14 mouse cellular contexts compared by ENCODE assay signal in the genomic region with DNA sequence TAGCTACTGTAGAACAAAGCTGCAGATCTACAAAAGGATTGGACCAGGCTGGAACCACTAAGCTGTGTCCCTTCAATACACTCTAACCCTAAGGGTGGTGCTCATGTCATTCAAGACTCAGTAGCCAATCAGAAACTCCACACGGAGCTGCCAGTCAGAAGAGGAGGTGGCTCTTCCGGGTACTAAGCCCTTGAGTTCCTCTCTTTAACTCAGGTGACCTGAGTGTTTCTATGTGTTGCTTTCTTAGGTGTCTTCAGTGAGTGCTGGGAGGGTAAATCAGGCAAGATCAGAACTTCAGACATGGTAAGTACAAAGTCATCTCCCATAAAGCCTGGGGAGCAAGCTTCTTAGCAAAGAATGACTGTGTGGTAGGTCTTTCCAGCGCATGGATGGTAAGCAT. TPM values are rescaled to one million over a fixed set of nuclear protein-coding genes. Genes with fewer than 3 reads are reported as not detected.
"Had no signal": no experiment of that assay in that cellular context is flagged by ENCODE, and none has a peak within 500 bp of the region (broad histone marks: within the 10 kb centered on the region; RNA-seq: fewer than 3 reads in every experiment).

A gene (plus strand): TSS at position 301 of the 400 bp plus-strand sequence.

RNA-seq across cellular contexts. Expression of the gene that starts here (rescaled TPM):
- total RNA-seq: neutrophil, adult 5-6 weeks had no signal
- polyA plus RNA-seq: neural tube, embryonic 13.5 days; neural tube, embryonic 14.5 days; neural tube, embryonic 15.5 days; small intestine, adult 2 months; spleen, adult 2 months; stomach, embryonic 14.5 days; stomach, embryonic 15.5 days; stomach, embryonic 16.5 days; stomach, postnatal 0 days; testis, adult 2 months; thymus, adult 2 months; thymus, postnatal 0 days; urinary bladder, adult 2 months had no signal
